Mouse (Mus musculus): Measurements from ENCODE around the gene Bag5.

The Bag5 gene

DNA sequence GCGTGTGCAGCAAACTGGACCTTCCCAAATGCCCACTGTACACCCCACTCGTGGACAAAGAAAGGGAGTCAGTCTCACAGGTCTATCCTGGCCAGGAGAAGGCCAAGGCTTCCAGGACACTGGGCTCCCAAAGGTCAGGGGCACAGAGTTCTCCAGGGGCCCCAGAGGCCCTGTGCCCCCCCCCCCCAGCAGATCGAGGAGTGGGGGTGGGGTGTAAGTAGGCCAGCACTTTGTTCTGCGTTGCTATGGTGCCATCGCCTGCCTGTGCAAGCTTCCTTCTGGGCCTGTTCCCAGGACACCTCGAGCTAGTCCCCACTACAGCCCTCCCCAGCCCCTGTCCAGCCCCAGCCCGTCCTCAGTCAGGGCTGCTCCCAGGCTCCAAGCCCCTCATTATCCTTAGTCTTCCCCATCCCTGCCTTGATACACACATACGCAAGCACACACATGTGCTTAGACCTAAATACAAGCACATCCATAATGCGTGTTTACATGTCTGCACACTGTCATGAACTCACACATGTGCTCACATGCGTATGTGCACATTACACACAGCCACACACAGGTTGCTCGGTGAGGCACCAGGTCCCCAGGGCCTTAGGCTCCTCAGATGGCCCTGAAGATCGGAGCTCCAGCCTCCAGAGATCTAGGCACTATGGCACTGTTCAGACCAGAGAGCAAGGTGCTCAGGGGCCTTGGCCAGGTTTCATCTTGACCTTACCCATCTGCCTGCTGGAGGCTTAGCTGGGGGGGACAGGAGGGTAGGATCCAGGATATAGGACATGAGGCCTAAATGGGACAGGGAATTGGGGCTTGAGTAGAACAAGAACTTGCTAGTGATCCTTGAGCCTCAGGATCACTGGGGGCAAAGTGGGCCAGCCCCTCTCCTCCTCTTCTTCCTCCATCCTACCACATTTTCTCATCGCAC is 17.9 kb downstream of the Bag5 start:
- no peak for DNase-seq

DNA sequence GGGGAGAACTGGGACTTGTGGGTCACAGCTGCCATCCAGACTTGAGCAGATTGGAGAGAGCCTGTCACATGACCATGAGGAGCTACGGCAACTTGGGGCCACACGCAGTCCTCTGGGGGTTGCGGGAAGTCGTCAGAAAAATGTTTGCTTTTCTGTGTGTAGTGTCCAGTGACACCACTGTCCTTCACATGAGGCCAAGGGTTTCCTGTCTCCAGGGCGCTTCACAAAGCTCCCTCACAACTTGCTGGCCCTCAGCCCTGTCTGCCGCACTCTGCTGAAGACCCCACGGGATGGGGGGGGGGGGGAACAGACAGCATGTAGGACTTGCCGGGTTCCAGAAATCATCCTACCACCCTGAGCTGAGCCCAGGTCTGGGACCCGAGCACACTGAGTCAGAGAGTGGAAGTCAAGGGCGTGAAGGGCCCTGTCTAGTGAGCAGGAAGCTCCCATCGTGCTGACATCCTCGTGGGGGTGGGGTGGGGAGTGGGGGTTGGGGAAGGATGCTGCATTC is 18.7 kb downstream of the Bag5 start:
- DNase-seq, result no peak

DNA sequence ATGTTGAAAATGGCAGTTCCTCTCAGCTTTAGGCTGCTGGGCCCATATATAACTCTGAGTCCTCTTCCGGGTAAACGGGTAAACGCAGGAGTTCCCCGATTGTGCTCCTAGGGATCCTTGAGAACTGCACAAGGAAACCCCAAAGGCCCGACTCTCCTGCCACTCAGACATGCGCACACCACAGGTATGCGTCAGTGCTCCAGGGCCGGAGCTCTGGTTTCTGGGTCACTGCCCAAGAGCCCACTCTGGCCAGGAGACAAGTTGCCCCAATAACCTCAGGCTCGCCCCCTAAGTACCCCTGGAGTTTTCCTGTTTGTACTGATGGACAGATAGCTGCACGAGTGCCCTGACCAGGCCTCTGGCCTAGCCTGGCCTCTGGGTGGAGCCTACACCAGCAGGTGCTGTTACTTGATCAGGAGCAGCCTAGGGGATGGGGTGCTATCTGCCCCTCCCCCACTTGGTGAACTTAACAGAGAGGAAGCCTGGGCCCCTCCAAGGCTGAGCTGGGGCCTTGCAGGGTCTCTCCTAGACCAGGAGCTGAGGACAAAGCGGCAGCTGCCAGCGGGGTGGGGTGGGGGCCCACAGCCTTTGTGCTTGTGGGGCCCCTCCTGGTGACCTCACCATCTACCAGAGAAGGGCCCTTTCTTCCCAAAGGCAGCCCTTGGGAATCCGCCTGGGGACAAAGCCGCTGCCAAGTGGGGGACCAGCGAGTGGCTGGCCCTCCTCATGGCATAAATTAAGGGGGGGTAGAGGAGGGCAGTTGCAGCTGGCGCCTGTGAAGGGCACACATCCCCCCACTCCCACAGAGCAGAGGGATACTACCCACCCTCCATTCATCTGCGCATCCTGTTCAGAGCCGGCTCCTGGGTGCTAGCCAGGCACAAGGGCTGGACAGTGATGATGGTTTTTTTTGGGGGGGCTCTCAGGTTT is 19.5 kb downstream of the Bag5 start:
- no peak for DNase-seq

DNA sequence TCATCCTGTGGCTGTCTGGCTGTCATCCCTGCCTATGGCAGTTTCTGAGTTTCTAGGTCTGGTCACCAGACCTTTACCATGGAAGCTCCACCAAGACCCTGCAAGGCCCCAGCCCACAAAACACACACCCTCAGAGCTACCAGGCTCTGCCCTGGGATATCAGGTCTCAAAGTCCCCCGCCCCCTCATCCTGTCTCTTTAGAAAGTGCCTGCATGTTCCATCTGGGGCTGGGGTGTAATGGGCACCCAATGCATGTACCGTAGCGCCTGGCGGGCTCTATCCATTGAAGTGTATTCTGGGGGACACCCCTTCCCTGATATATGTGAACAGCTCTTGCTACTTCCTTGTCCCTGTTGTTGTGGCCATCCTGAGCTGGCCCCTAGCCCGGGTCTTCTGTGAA is 20.2 kb downstream of the Bag5 start:
- DNase-seq, result no peak

DNA sequence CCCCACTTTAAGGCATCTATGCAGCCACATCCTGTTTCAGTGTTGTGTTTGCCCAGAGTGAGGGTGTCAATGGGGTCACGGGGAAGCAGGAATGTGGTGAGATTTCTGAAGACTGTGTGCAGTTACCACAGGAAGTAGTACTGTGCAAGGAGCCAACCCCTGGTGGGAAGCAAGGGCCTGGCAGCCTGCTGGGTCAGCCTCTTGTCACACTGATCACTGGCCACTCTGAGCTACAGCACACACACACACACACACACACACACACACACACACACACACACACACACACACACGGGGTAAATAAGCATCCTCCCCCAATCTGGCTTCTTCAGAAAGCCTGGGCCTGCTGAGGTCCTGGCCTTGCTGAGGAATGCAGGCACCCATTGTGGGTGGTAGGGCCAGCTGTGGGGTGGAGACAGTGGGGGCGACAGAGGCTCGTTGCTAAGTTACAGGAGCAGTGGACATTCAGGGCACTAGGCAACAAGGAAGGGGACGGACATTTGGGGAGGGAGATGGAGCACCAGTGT is 21.6 kb downstream of the Bag5 start:
- DNase-seq, result no peak

DNA sequence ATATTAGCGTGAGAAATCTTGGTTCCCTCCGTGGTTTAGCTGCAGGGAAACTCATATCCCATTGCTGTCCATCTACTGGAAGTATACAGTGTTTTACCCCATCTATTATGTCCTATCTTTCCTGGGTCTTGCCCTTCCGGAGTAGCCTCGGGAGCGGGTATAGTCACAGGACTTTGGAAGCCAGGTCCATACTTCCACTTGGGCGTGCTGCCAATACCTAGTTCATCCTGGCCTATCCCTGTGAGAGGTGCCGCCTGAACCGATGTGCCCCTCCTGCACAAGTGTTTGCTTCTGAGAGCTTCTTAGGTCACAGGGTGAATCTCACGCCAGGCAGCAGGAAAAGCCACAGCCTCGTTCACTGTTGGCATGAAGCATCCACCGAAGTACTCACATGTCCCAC is 23.6 kb downstream of the Bag5 start:
- no peak for DNase-seq

DNA sequence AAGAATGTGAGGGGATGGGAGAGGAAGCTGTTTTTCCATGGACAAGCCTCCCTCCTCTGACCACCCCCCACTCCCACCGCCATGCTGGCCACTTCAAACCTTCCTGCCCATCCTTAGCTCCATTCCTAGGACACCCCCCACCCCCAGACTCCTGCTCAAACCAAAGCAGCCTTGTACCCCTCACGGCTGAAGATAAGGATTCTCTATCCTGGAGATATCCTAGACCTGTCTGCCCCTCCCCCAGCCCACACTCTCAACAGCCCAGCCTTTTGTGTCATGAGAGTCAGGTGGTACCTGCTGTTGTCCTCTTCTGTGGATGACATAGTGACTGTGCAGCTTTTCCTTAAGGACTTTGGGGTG is 25.0 kb downstream of the Bag5 start:
- no peak for DNase-seq

DNA sequence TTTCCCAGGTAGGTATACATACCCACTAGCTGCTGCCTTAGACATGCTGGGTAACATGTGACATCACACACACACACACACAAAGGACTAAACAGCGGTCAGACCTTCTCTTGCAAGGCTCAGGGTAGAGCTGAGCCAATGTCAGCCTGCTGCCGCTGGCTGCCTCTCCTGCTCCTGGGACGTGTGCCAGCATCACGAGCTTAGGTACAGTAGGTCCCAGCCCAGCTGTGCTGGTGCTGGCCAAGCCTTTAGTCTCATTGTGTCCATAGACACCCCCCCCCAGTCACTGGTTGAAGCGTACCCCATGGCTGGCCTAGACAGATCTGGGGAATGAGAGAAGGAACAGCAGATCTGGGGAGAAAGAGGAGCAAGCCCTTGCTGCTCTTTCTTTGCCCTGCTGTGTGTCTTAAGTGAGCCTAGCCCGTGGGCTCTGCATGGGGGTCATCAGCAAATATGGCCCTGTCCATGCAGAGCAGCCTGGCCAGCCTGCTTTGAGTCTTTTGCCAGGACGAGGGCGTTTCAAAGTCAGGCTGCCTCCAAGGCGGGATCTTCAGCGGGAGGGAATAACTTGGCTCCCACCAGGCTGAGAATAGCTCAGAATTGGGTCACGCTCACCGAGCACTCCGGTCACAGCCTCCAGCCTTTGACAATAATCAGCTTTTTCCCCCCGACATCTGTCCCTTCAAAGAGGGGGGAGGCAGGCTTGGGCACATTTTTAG is 25.5 kb downstream of the Bag5 start:
- no peak for DNase-seq

DNA sequence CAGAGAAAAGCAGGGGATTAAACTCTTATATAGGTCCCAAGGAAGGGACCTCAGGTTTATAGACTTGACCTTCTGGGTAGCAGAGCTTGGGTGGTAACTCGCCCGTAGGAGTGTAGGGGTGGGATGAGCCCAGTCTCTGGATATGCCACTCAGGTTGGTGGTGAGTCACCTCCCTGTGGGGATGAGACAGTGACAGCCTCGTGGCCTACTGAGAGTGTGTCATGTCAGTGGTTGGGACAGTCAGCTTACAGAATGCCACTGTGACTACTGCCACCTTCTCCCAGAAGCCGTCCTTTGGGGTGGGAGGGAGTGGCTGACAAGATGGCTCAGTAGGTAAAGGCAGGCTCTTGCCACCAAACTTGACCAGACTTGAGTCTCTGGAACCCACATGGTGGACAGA is 26.7 kb downstream of the Bag5 start:
- no peak for DNase-seq

DNA sequence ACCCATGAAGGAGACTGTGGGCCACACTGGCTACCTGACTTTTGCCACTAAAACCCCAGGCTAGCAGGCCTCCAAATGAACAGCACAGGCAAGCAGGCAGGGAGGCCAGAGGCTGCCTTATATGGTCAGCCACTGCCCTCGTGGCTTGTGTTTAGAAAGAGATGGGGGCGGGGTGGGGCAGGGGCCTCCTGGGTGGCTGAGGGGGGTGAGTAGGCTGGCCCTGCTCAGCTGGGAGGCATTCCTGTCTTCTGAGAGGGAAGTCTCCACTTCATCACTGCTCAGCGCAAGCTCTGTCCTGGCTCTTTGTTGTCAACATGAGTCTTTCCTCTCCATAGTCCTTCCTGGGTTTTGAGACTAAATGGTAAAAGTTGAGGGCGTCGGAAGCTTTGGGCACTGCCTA is 30.3 kb downstream of the Bag5 start:
- no peak for DNase-seq

DNA sequence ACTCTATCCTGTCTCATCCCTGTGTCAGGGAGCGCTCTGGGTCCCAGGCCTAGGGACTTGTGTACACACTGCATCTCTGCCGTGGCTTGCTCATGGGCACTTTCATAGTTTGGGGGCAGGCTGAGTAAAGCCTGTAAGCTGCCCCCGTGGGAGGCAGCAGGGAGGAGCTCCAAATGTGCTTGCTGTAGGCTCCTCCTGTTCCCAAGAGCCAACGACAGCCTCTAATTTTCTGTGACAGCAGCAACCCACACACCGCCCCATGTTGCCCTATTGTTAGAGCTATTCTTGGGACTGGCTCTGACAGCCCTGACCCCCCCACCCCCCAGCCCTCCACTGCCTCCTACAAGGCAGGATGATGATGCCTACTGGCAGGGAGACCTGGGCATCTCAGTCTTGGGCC is 31.1 kb downstream of the Bag5 start:
- no peak for DNase-seq

DNA sequence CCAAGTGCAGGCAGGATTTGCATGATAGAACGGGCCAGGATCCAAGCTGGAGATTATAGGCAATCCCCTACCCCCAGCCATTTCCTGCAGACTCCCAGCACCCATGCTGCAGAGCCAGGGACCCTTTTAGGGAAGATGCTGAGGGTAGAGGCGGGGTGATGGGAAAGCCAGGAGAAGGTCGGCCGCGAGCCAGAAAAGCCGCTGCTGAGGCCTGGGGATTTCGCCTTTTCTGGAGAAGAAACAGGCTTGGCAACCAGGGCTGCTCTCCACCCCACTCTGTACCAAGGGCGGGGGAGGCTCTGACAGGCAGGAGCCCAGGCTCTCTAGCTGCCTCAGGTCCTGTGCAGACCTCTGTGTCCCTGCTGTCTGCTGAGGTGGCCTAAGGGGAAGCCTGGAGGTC is 31.8 kb downstream of the Bag5 start:
- DNase-seq, result no peak

DNA sequence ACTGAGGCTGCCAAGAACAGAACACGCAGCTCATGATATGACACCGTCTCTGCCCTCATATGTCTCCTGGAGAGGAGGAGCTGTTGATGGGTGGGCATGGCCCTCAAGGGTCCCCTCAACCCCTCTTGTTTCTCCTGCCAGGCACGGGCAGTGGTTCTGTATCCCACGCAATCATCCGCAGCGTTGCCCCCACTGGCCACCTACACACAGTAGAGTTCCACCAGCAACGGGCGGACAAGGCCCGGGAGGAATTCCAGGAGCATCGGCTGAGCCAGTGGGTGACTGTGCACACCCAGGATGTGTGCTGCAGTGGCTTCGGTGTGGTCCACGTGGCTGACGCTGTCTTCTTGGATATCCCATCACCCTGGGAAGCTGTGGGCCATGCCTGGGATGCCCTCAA is 32.4 kb downstream of the Bag5 start:
- no peak for DNase-seq

DNA sequence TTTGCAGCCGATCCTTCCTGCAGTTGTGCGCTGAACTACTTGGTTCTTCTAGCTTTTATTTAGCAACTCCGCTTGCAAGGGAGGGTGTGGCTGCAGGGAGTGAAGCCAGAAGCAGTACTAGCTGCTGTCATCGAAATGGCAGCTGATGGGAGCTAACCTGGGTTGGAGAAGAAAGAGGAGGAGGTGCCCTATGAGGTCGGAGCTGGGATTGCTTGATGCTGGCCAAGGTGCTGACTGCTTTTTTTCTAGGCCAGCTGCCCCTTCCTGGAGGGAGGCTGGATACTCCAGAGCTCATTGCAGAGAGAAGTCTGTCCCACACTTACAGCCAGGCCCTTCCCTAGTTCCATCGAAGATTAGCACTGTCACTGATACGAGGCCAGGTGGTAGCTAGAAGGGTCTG is 34.1 kb downstream of the Bag5 start:
- no peak for DNase-seq

DNA sequence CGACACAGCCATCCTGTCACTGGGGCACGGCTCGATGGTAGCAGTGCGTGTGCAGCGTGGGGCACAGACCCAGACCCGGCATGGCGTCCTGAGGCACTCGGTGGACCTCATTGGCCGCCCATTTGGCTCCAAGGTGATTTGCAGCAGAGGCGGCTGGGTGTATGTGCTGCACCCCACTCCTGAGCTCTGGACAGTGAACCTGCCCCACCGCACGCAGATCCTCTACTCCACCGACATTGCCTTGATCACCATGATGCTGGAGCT is 34.5 kb downstream of the Bag5 start:
- no peak for DNase-seq

DNA sequence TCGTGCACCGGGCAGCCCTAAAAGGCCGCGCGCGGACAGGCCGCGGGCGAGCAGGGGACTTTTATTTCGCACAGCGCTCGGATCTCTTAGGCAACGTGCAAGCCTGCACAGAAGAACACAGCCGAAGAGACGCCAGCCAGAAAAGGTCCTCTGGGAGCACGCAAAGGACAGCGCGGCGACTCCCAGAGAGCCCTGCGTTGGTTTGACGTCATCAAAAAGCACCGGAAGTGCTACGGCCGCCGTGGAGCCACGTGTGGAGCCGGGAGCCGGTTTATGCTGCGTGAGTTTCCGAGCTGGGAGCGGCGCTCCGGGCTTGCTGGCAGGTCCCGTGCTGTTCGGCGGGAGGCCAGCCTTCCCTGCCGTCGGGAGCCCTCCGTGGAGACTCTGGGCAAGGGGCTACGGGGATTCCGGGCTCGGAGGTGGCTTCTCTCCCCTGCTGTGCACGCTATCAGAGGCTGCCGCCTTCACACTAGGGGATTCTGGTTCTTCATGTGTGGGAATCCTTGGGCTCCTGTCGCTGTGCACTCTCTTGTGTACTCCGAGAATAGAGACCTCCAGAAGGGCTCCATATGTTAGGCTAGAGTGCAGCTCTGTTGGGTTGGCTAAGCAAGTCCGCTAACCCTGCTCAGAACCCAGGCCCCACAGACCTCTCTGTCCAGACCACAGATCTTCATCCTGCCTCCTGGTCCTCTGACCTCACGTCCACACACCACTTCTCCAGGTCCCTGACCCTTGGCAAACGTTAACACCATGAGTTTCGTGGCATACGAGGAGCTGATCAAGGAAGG is 35.0 kb downstream of the Bag5 start, which contains the start of gene Trmt61a:
Gene Trmt61a (plus strand): TSS at position 224 of the 788 bp plus-strand sequence.
- peak; percentile 73 to 81 for DNase-seq

DNA sequence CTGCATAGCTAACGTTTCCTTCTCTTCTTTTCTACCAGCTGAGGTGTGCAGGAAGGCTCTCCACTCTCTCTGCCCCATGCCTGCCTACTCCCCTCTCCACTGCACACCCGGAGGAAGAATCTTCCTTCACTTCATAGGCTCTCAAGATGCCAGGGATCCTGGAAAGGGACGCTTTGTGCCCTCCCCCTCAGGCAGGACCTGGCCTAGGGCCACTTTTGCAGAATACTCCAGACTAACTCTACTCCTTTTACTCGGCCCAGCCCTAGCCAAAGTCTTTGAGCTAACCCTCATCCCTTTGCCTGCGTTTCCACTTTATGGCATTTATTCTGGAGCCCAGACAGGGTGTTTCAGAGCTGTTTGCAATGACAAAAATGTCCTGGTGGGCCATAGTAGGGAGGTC is 35.6 kb downstream of the Bag5 start:
- no peak for DNase-seq

DNA sequence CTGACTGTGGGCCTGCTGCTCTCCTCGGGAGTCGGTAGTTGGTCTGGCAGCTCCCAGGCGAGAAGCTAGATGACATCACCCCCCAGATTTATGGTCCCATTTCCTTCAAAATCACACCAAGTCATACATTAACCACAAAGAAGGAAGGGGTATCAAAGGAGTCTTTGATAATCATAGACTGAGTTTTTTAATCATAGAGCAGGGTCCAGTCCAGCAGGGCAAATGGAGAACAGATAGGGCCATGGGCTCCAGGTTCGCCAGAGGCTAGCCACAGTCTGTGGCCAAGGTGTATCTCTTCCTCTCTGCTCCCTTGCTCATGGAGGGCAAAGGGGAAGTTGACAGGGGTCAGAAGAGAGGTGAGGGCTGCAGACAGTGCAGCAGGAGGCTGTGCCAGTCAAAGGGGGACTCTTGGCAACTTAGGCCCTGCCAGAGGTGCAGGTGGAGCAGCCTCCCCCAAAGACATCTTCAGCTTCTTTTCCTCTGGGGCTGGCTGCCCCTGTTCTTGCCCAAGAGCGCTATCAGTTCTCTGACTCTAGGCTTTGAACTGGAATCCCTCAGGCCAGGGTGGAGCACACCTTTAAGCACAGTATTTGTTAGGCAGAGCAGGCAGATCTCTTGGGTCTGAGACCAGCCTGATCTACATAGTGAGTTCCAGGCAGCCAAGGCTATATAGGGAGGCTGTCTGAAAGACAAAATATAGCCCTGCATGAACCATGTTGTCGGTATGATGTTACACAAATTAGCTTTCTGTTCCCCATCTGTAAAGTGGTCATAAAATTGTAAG is 37.1 kb downstream of the Bag5 start:
- no peak for DNase-seq

DNA sequence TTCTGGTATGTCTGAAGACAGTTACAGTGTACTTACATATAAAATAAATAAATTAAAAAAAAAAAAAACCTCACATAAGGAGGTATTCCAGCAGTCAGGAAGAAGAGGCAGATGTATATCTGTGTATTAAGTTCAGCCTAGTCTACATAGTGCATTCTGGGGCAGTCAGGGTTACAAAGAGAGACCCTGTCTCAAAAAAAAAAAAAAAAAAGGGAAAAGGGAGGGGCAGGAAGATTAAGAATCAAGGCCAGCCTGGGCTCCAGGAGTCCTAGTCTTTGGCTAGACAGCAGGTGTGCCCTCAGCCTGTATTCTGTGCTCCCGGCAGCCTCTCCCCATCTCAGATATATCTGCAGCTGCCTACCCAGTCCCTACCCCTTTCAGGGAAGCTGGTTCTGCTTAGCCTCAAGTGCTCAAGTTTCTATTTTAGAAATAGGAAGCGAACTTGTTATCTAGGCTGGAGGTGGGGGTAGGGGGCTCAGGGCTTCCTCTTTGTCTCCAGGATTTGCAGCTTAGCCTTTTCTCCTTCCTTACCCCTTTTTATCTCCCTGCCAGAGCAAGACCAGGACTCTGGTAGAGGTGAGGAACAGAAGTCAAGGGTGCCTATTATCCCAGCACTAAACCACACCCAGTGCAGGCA is 38.1 kb downstream of the Bag5 start:
- DNase-seq, result no peak

DNA sequence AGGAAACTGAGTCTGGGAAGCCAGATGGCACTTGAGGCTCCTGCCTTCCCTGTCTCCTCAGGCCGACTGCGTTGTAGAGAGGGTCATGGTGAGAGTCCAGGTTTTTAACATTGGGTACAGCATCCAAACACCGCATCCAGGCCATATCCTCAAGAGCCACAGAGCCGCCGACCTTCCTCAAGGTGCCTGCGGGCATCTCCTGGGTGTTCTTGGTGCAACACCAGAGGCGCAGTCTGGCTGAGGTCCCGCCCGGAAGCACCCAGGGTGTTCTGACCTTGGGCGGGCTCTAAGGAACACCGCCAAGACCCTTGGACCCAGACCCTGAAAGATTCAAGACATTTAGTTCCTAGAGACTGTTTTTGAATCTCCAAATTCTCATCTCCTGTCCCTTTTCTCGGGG is 40.5 kb downstream of the Bag5 start:
- no peak for DNase-seq

DNA sequence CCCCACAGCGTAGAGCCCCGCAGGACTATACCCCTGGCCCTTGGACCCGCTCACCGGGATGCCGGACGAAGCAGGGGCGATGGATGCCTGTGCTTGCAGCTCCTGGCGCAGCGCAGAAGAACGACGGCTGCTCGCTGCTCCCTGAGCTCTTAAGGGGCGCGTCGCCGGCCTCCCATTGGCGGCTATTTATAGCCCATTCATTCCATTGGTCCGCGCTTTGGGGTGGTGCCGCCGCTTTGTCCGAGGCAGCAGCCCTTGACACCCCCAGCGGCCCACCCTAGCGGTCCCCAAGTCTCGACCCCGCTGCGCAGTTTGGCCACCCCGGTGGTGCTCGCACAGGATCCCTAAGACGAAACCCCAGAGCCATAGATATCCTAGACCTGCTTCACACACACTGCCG is 40.9 kb downstream of the Bag5 start, which contains the start of gene Ckb:
Gene Ckb (minus strand): TSS at position 163 of the 400 bp plus-strand sequence.
- peak in 1 of 2 experiments; percentile 35 for DNase-seq
